Mouse (Mus musculus) limb, embryonic 11.5 days (tissue): ENCODE measurements around the gene Gfod2. TPM values are rescaled to one million over a fixed set of nuclear protein-coding genes. Genes with fewer than 3 reads are reported as not detected.
A peak's percentile ranks its signal among the peaks of the same experiment; 100 is the strongest.

Experiments used
- ATAC-seq: fragments of 200-750 bp; cut with Nextera tagmentation; 2 replicates; pipeline ENCODE4 v1.8.0; 2017; ENCODE audit warnings: low read depth; ENCODE audit not compliant: insufficient number of reproducible peaks, low FRiP score, low TSS enrichment
- DNase-seq: peaks from one replicate; pipeline ENCODE4 v3.0.0-alpha.2; 2015; ENCODE audit warnings: low spot score
- H3K27ac ChIP-seq: fragments of 300-500 bp; sonication (generic); replicated peaks from 2 replicates; pipeline ENCODE4 v1.5.1; 2014; ENCODE audit warnings: low read depth, mild to moderate bottlenecking, low read length
- H3K27me3 ChIP-seq: fragments of 300-500 bp; sonication (generic); 2 replicates; pipeline ENCODE4 v1.6.1; 2014; ENCODE audit warnings: mild to moderate bottlenecking, low read length, mixed read lengths; ENCODE audit not compliant: control insufficient read depth, insufficient read depth
- H3K36me3 ChIP-seq: fragments of 300-500 bp; sonication (generic); 2 replicates; pipeline ENCODE4 v1.6.1; 2014; ENCODE audit warnings: mild to moderate bottlenecking, low read length, moderate library complexity, mixed read lengths; ENCODE audit not compliant: control insufficient read depth, insufficient read depth
- H3K4me1 ChIP-seq: fragments of 300-500 bp; sonication (generic); 2 replicates; pipeline ENCODE4 v1.6.1; 2014; ENCODE audit warnings: low read length, mixed read lengths; ENCODE audit not compliant: control insufficient read depth, insufficient read depth
- H3K4me2 ChIP-seq: fragments of 300-500 bp; sonication (generic); 2 replicates; pipeline ENCODE4 v1.6.1; 2014; ENCODE audit warnings: low read depth, mild to moderate bottlenecking, moderate library complexity; ENCODE audit not compliant: severe bottlenecking
- H3K4me3 ChIP-seq: fragments of 300-500 bp; sonication (generic); 2 replicates; pipeline ENCODE4 v1.5.1; 2014; ENCODE audit warnings: low read depth, low read length
- H3K9ac ChIP-seq: fragments of 300-500 bp; sonication (generic); 2 replicates; pipeline ENCODE4 v1.6.1; 2014; ENCODE audit warnings: mild to moderate bottlenecking, low read length
- H3K9me3 ChIP-seq: fragments of 300-500 bp; sonication (generic); 2 replicates; pipeline ENCODE4 v1.6.1; 2016; ENCODE audit warnings: low read length; ENCODE audit not compliant: control insufficient read depth
- WGBS: fragments of 180-500 bp; shearing (Covaris S2); extraction: QIAGEN DNeasy Blood & Tissue Kit; methylation state at CpG from one replicate; pipeline ENCODE4 v1.1.7; 2014; 5-methylcytosine and 5-hydroxymethylcytosine counted together
- polyA plus RNA-seq: library from polyadenylated mRNA; unstranded; fragments of >200 nt; fragmentation: Nextera tagmentation; extraction: Ambion mirVana; gene quantifications from 2 replicates; pipeline ENCODE4 v1.2.1, GENCODE M21; 2014

Gene Gfod2
- polyA plus RNA-seq, 1 experiment from 2014 or later = 22.8 TPM

GRCm38 (mm10) chr8:105795785-105796184 lies 37.3 kb upstream of the Gfod2 start:
- no peak overlapping the region for H3K9ac ChIP-seq
- no peak overlapping the region for H3K27ac ChIP-seq
- H3K4me1 ChIP-seq = no peaks in the 10 kb centered on the region
- H3K4me2 ChIP-seq = no peak overlapping the region
- H3K9me3 ChIP-seq = no peaks in the 10 kb centered on the region
- DNase-seq (no peak), ATAC-seq (no peak)
- no peak overlapping the region for H3K4me3 ChIP-seq
- 97% methylated on average over 1 of the region's 1 CpGs for WGBS
- H3K36me3 ChIP-seq = peaks cover 4% of the 10 kb centered on the region; the same call in 1 of the 2 replicates
- no peaks in the 10 kb centered on the region for H3K27me3 ChIP-seq

- DNase-seq = no peak
- Histone ChIP-seq H3K4me3 (no peak overlapping the region), H3K27me3 (no peaks in the 10 kb centered on the region), H3K36me3 (peaks cover 4% of the 10 kb centered on the region; the same call in 1 of the 2 replicates), H3K4me1 (no peaks in the 10 kb centered on the region), H3K4me2 (no peak overlapping the region), H3K9ac (no peak overlapping the region), H3K9me3 (no peaks in the 10 kb centered on the region), H3K27ac (no peak overlapping the region)
- 85% methylated on average over 3 of the region's 3 CpGs for WGBS
- no peak for ATAC-seq
Measured at GRCm38 (mm10) chr8:105794009-105794598, 35.6 kb upstream of the Gfod2 start.

GRCm38 (mm10) chr8:105793331-105793730 lies 34.9 kb upstream of the Gfod2 start:
- ATAC-seq (no peak), DNase-seq (no peak)
- Histone ChIP-seq H3K9ac (no peak overlapping the region), H3K36me3 (peaks cover 4% of the 10 kb centered on the region; the same call in 1 of the 2 replicates), H3K27me3 (no peaks in the 10 kb centered on the region), H3K9me3 (no peaks in the 10 kb centered on the region; the same call in 1 of the 2 replicates), H3K27ac (no peak overlapping the region), H3K4me1 (no peaks in the 10 kb centered on the region), H3K4me2 (no peak overlapping the region), H3K4me3 (no peak overlapping the region)
- WGBS = 97% methylated on average over 1 of the region's 1 CpGs

GRCm38 (mm10) chr8:105789626-105790025 lies 31.2 kb upstream of the Gfod2 start:
- peaks cover 5% of the 10 kb centered on the region for H3K36me3 ChIP-seq
- H3K4me3 ChIP-seq = no peak overlapping the region
- H3K4me2 ChIP-seq = no peak overlapping the region
- H3K9me3 ChIP-seq = no peaks in the 10 kb centered on the region; the same call in 1 of the 2 replicates
- H3K4me1 ChIP-seq = no peaks in the 10 kb centered on the region
- no peak for DNase-seq
- no peak overlapping the region for H3K27ac ChIP-seq
- H3K9ac ChIP-seq = no peak overlapping the region
- H3K27me3 ChIP-seq = no peaks in the 10 kb centered on the region
- no peak for ATAC-seq

GRCm38 (mm10) chr8:105788927-105789326 lies 30.5 kb upstream of the Gfod2 start:
- DNase-seq = no peak
- H3K4me1 ChIP-seq = no peaks in the 10 kb centered on the region
- no peaks in the 10 kb centered on the region for H3K27me3 ChIP-seq
- ATAC-seq = no peak
- H3K27ac ChIP-seq = no peak overlapping the region
- no peak overlapping the region for H3K9ac ChIP-seq
- no peak overlapping the region for H3K4me2 ChIP-seq
- 60% methylated on average over 4 of the region's 4 CpGs for WGBS
- H3K4me3 ChIP-seq = no peak overlapping the region
- H3K9me3 ChIP-seq = no peaks in the 10 kb centered on the region; the same call in 1 of the 2 replicates
- H3K36me3 ChIP-seq = peaks cover 4% of the 10 kb centered on the region

- H3K4me3 ChIP-seq = no peak overlapping the region
- H3K4me2 ChIP-seq = no peak overlapping the region
- WGBS = 90% methylated on average over 2 of the region's 2 CpGs
- H3K9me3 ChIP-seq = no peaks in the 10 kb centered on the region; the same call in 1 of the 2 replicates
- H3K4me1 ChIP-seq = no peaks in the 10 kb centered on the region
- DNase-seq (peak; percentile 73), ATAC-seq (no peak)
- no peak overlapping the region for H3K27ac ChIP-seq
- no peaks in the 10 kb centered on the region for H3K27me3 ChIP-seq
- H3K9ac ChIP-seq = no peak overlapping the region
- H3K36me3 ChIP-seq = peaks cover 3% of the 10 kb centered on the region; the same call in 1 of the 2 replicates
Measured at GRCm38 (mm10) chr8:105788241-105788640, 29.8 kb upstream of the Gfod2 start.

GRCm38 (mm10) chr8:105780298-105780697 lies 21.8 kb upstream of the Gfod2 start:
- H3K36me3 ChIP-seq = peaks cover 18% of the 10 kb centered on the region; the same call in 1 of the 2 replicates
- no peak overlapping the region for H3K27ac ChIP-seq
- no peaks in the 10 kb centered on the region for H3K9me3 ChIP-seq
- ATAC-seq = no peak
- WGBS = 93% methylated on average over 5 of the region's 5 CpGs
- H3K9ac ChIP-seq = no peak overlapping the region
- H3K4me3 ChIP-seq = no peak overlapping the region
- DNase-seq = no peak
- no peak overlapping the region for H3K4me2 ChIP-seq
- H3K27me3 ChIP-seq = no peaks in the 10 kb centered on the region
- H3K4me1 ChIP-seq = no peaks in the 10 kb centered on the region

GRCm38 (mm10) chr8:105777833-105778232 lies 19.4 kb upstream of the Gfod2 start:
- WGBS = 87% methylated on average over 2 of the region's 2 CpGs
- Histone ChIP-seq H3K4me2 (no peak overlapping the region), H3K27me3 (no peaks in the 10 kb centered on the region), H3K4me1 (no peaks in the 10 kb centered on the region), H3K27ac (no peak overlapping the region), H3K4me3 (no peak overlapping the region), H3K36me3 (peaks cover 35% of the 10 kb centered on the region), H3K9me3 (no peaks in the 10 kb centered on the region), H3K9ac (no peak overlapping the region)
- DNase-seq (no peak), ATAC-seq (no peak)

- WGBS = 94% methylated on average over 5 of the region's 5 CpGs
- Histone ChIP-seq H3K4me3 (no peak overlapping the region), H3K27me3 (no peaks in the 10 kb centered on the region), H3K36me3 (peaks cover 36% of the 10 kb centered on the region), H3K9ac (no peak overlapping the region), H3K4me1 (no peaks in the 10 kb centered on the region), H3K27ac (0 out of 2 replicates have a peak overlapping the region, but pooled peaks have one; percentile 14), H3K9me3 (no peaks in the 10 kb centered on the region), H3K4me2 (no peak overlapping the region)
- ATAC-seq (no peak), DNase-seq (no peak)
Measured at GRCm38 (mm10) chr8:105774498-105774897, 16.0 kb upstream of the Gfod2 start.
